Mouse (Mus musculus) ES-E14 (cell line): Measurements from ENCODE around the gene Smim14. TPM values are rescaled to one million over a fixed set of nuclear protein-coding genes. Genes with fewer than 3 reads are reported as not detected.
A peak's percentile ranks its signal among the peaks of the same experiment; 100 is the strongest.

Source experiments
- DNase-seq: peaks from one replicate; pipeline ENCODE4 v3.0.0-alpha.2; 2013; ENCODE audit warnings: low read depth, low spot score
- H3K27ac ChIP-seq: 2 replicates; pipeline ENCODE4 v1.5.1; 2012; ENCODE audit warnings: low read depth, mild to moderate bottlenecking, low read length, moderate library complexity, mixed read lengths; ENCODE audit not compliant: poor library complexity, insufficient read depth, severe bottlenecking
- H3K36me3 ChIP-seq: 2 replicates; pipeline ENCODE4 v1.6.1; 2012; ENCODE audit warnings: mild to moderate bottlenecking, low read length, moderate library complexity, mixed read lengths; ENCODE audit not compliant: control insufficient read depth, poor library complexity, insufficient read depth, severe bottlenecking
- H3K4me1 ChIP-seq, 2 experiments: fragments of 150-350 bp in 1 of 2; sonication (generic) in 1 of 2; 2 replicates each; pipeline ENCODE4 v1.6.1; 2012; ENCODE audit warnings: low read length in 2 of 2, mild to moderate bottlenecking in 1 of 2, mixed read lengths in 1 of 2; ENCODE audit not compliant: control insufficient read depth in 2 of 2, insufficient read depth in 2 of 2, poor library complexity in 1 of 2
- H3K4me3 ChIP-seq, 2 experiments: fragments of 150-350 bp in 1 of 2; sonication (generic) in 1 of 2; 2 replicates each; pipeline ENCODE4 v1.5.1; 2012; ENCODE audit warnings: low read length in 2 of 2, low read depth in 1 of 2, mild to moderate bottlenecking in 1 of 2, mixed read lengths in 1 of 2; ENCODE audit not compliant: insufficient read depth in 1 of 2, poor library complexity in 1 of 2, severe bottlenecking in 1 of 2
- H3K9ac ChIP-seq: 2 replicates; pipeline ENCODE4 v1.6.1; 2012; ENCODE audit warnings: low read depth, mild to moderate bottlenecking, low read length, mixed read lengths; ENCODE audit not compliant: poor library complexity, insufficient read depth, severe bottlenecking
- H3K9me3 ChIP-seq: fragments of 150-350 bp; sonication (generic); 2 replicates; pipeline ENCODE4 v1.6.1; 2012; ENCODE audit warnings: low read depth, mild to moderate bottlenecking, low read length; ENCODE audit not compliant: control insufficient read depth, insufficient read depth
- CHD2 ChIP-seq: IDR thresholded peaks from 2 replicates; pipeline ENCODE4 v1.6.1; 2014; ENCODE audit warnings: mild to moderate bottlenecking, low read depth, low read length, inconsistent platforms
- HCFC1 ChIP-seq: IDR thresholded peaks from 2 replicates; pipeline ENCODE4 v1.6.1; 2012; ENCODE audit warnings: low read length, inconsistent platforms, borderline replicate concordance; ENCODE audit not compliant: insufficient read depth
- MAFK ChIP-seq: IDR thresholded peaks from 2 replicates; pipeline ENCODE4 v1.6.1; 2014; ENCODE audit warnings: mild to moderate bottlenecking, low read depth, low read length, inconsistent platforms; ENCODE audit not compliant: insufficient read depth
- ZC3H11A ChIP-seq: IDR thresholded peaks from 2 replicates; pipeline ENCODE4 v1.6.1; 2012; ENCODE audit warnings: low read depth, mild to moderate bottlenecking, inconsistent platforms, low read length, borderline replicate concordance
- ZNF384 ChIP-seq: IDR thresholded peaks from 2 replicates; pipeline ENCODE4 v1.6.1; 2012; ENCODE audit warnings: low read depth, low read length, inconsistent platforms
- in situ Hi-C, 2 experiments: fragments of 600-800 bp; cut with MboI; formaldehyde crosslinking; loops; one replicate each; pipeline ENCODE4 v1.15.1; 2025; ENCODE audit warnings: low sequenced_read_pairs in 2 of 2, inconsistent platforms in 1 of 2; ENCODE audit not compliant: unreplicated experiment in 2 of 2
- total RNA-seq: library from RNA; depleted of rRNA; stranded (reverse); fragments of 300-350 nt; gene quantifications from 2 replicates; pipeline ENCODE4 v1.2.3, GENCODE M21; 2012; rRNA removed

Gene Smim14
- total RNA-seq, 1 experiment, result 23.5 TPM

DNA sequence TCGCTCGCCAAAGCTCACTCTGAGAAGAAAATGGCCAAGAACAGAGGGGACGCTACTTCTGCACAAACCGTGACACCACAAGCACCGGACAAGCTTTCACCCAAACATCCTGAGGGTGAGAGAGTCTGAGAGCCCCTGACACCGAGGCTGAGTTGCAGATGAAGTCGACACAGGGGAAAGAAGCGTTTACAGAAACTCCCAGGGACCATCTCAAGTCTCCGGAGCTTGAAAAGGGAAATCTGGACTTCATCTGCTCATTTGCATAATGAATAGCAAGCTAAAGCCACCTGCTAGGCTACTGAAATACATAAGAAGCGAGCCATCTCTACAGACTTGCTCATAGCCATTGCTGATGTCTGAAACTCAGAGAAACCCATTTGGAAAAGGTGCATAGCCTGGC, 117.8 kb downstream of the Smim14 start:
- Histone ChIP-seq H3K4me1 (0 out of 4 replicates have a peak, but pooled peaks cover 0 to 3% of the 10 kb centered on the region in 2 experiments), H3K9ac (no peak overlapping the region), H3K4me3 (no peak overlapping the region), H3K9me3 (no peaks in the 10 kb centered on the region), H3K27ac (no peak overlapping the region), H3K36me3 (peaks cover 6% of the 10 kb centered on the region; the same call in 1 of the 2 replicates)
- DNase-seq, result no peak
- in situ Hi-C loops, result no loop called here
- no peak for TF ChIP-seq MAFK

DNA sequence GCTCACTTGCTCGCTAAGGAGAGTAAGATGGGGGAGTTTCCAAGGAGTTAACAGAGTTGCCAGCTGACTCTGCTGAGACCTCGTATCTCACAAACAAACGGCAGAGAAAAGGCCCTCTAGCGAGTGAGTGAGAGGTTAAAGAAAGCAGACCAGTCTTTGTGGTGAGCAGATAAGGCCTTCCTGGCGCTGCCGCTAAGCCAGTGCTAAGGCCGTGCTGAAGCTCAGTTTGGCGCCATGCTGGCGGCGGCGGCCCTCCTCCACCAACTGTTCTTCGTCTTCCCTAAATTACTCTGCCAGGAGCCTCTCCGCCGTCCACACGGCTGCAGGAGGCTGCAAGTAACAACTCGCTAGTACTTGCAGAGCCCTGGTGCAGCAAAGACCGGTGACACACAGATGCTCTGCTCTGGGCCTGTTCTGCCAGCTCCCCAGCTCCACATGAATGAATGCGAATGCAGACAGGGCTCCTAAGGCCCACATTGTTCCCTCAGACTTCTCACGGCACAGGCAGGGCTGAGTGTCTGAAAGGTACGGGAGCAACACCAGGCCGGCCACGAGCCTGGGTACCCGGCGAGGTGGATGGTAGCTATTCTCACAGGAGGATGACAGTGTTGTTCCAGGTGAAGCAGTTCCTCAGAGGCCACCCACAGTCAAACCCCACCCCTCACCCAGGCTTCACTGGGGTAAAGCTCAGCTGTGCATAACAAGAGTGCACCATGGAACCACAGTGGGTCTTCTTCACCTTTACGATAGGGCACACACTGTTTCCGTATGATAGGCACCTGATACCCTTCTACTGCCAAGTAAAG, 121.1 kb downstream of the Smim14 start:
- no peaks in the 10 kb centered on the region for H3K9me3 ChIP-seq
- peak overlapping the region; percentile 44; the same call in 1 of the 2 replicates for H3K27ac ChIP-seq
- peak overlapping the region; percentile 73 for H3K9ac ChIP-seq
- 0 out of 4 replicates have a peak, but pooled peaks cover 0 to 3% of the 10 kb centered on the region in 2 experiments for H3K4me1 ChIP-seq
- DNase-seq, result no peak
- in situ Hi-C loops, result no loop called here
- TF ChIP-seq MAFK (no peak), HCFC1 (no peak), ZC3H11A (no peak), ZNF384 (no peak), CHD2 (no peak)
- H3K4me3 ChIP-seq, result peak overlapping the region; percentile 60 to 66
- peaks cover 3% of the 10 kb centered on the region; the same call in 1 of the 2 replicates for H3K36me3 ChIP-seq

DNA sequence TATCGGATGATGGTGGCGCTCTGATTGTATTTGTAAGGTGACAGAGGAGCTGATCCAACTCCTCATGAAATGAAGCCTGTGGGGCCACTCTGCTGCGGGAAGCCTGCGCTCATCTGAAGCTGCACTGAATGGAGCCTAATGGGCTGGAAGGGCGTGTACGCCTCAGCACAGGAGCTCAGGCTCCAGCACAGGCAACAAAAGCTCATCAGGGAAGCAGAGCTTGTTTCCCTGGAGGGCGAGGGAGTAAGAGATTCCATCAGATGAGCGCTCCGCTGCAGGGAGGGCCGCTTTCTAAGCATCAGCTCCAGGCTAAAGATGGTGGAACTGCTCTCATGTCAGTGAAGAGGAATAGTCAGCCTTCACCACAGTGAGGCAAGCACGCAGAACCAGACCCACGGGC, 129.0 kb downstream of the Smim14 start:
- TF ChIP-seq ZC3H11A (no peak), HCFC1 (no peak), ZNF384 (no peak), CHD2 (no peak)
- DNase-seq, result peak; percentile 43
- H3K9me3 ChIP-seq, result no peaks in the 10 kb centered on the region
- H3K9ac ChIP-seq, result no peak overlapping the region
- in situ Hi-C loops, result no loop called here
- H3K27ac ChIP-seq, result no peak overlapping the region
- H3K4me1 ChIP-seq, result peaks cover 0 to 2% of the 10 kb centered on the region in 2 experiments; a peak in 1 of 4 replicates
- no peaks in the 10 kb centered on the region for H3K36me3 ChIP-seq
- no peak overlapping the region for H3K4me3 ChIP-seq

DNA sequence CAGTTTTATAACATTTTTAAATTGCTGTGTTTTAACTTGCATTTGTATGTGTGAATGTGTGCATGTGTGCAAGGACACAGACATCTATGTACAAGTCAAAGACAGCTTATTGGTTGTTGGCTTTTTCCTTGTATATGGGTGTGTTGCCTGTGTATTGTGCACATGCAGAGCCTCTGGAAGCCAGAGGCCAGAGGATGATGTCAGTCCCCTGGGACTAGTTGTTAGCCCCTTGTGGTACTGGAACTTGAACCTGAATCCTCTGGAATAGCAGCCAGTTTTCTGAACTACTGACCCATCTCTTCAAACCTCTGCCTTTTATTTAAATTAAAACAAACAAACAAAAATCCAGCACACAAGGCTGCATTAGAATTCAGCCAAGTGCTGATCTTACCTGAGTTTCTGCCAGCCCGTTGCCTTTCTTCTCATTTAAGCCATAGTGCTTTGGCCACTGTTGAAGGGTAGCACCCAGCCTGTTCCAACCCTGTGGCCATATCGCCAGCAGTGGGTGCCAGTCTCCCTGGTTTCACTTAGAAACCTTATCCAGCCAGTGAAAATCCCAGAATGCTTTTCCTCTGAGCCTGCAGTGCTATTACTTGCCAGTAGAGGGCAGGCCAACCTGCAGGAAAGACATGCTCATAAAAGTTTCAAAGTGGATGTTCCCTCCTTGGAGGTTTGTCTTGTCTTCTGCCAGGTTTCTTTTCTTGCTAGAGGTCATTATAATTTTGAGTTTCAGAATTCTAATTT, 135.6 kb downstream of the Smim14 start:
- no peak for DNase-seq
- Histone ChIP-seq H3K9me3 (no peaks in the 10 kb centered on the region), H3K27ac (no peak overlapping the region), H3K4me1 (no peaks in the 10 kb centered on the region), H3K36me3 (peaks cover 13% of the 10 kb centered on the region; the same call in 1 of the 2 replicates), H3K4me3 (no peak overlapping the region), H3K9ac (no peak overlapping the region)
- TF ChIP-seq ZC3H11A (peak; percentile 35; the same call in 1 of the 2 replicates), CHD2 (no peak), ZNF384 (no peak), MAFK (no peak), HCFC1 (no peak)
- in situ Hi-C loops, result no loop called here

Other genes starting within 250 kb of the Smim14 start
- gene Rfc1, start 201.5 kb downstream of the Smim14 start, total RNA-seq, result 53.4 and 70.5 TPM in 2 replicates
- gene Klb, start 188.9 kb downstream of the Smim14 start, total RNA-seq, result 0.63 and 3.6 TPM in 2 replicates
- 1,957 and 1,967 TPM in 2 replicates for gene Rpl9, start 145.7 kb downstream of the Smim14 start, total RNA-seq
- gene Lias, start 145.7 kb downstream of the Smim14 start, total RNA-seq, result 38.8 and 52.8 TPM in 2 replicates
- 6.9 and 15.8 TPM in 2 replicates for gene Ugdh, start 101.2 kb downstream of the Smim14 start, total RNA-seq
- not detected in 2 replicates for gene Gm43552, start 44.4 kb downstream of the Smim14 start, total RNA-seq
- 77.1 and 101 TPM in 2 replicates for gene Ube2k, start within 50 bp of the Smim14 start, total RNA-seq
- 138 and 161 TPM in 2 replicates for gene Pds5a, start 161.1 kb upstream of the Smim14 start, total RNA-seq
- gene N4bp2, start 226.3 kb upstream of the Smim14 start, total RNA-seq, result 21.5 and 23.6 TPM in 2 replicates